Mouse (Mus musculus) heart, embryonic 15.5 days (tissue): ENCODE measurements around the gene Stk16. TPM values are rescaled to one million over a fixed set of nuclear protein-coding genes. Genes with fewer than 3 reads are reported as not detected.
"Not testable (repeated sequence)": the region's sequence is repeated elsewhere in the genome, so short reads cannot be mapped to it uniquely, and the experiment has no call there.

Experiments
- ATAC-seq: fragments of 200-750 bp; cut with Nextera tagmentation; replicated peaks from 2 replicates; pipeline ENCODE4 v1.8.0; 2017; ENCODE audit warnings: low read depth, moderate TSS enrichment; ENCODE audit not compliant: insufficient number of reproducible peaks, insufficient read depth, low FRiP score
- H3K27ac ChIP-seq: fragments of 300-500 bp; sonication (generic); 2 replicates; pipeline ENCODE4 v1.5.1; 2015; ENCODE audit warnings: mild to moderate bottlenecking, inconsistent platforms
- H3K27me3 ChIP-seq: fragments of 300-500 bp; sonication (generic); 2 replicates; pipeline ENCODE4 v1.6.1; 2015; ENCODE audit warnings: inconsistent platforms
- H3K36me3 ChIP-seq: fragments of 300-500 bp; sonication (generic); 2 replicates; pipeline ENCODE4 v1.6.1; 2015; ENCODE audit warnings: mild to moderate bottlenecking, inconsistent platforms
- H3K4me1 ChIP-seq: fragments of 300-500 bp; sonication (generic); replicated peaks from 2 replicates; pipeline ENCODE4 v1.6.1; 2015; ENCODE audit warnings: inconsistent platforms
- H3K4me2 ChIP-seq: fragments of 300-500 bp; sonication (generic); 2 replicates; pipeline ENCODE4 v1.6.1; 2015; ENCODE audit warnings: inconsistent platforms, mild to moderate bottlenecking, moderate library complexity
- H3K4me3 ChIP-seq: fragments of 300-500 bp; sonication (generic); 2 replicates; pipeline ENCODE4 v1.5.1; 2015; ENCODE audit warnings: mild to moderate bottlenecking, inconsistent platforms
- H3K9ac ChIP-seq: fragments of 300-500 bp; sonication (generic); 2 replicates; pipeline ENCODE4 v1.6.1; 2015; ENCODE audit warnings: mild to moderate bottlenecking, inconsistent platforms
- H3K9me3 ChIP-seq: fragments of 300-500 bp; sonication (generic); replicated peaks from 2 replicates; pipeline ENCODE4 v1.6.1; 2016; ENCODE audit warnings: inconsistent platforms
- WGBS: fragments of 180-500 bp; shearing (Covaris S2); methylation state at CpG from one replicate; pipeline ENCODE4 v1.1.7; 2015; ENCODE audit warnings: mixed read lengths; 5-methylcytosine and 5-hydroxymethylcytosine counted together
- polyA plus RNA-seq: library from polyadenylated mRNA; unstranded; fragments of >200 nt; fragmentation: Nextera tagmentation; extraction: Ambion mirVana; gene quantifications from 2 replicates; pipeline ENCODE4 v1.2.1, GENCODE M21; 2015

The Stk16 gene
- polyA plus RNA-seq, 1 experiment from 2014 or later: 73.6 TPM

GRCm38 (mm10) chr1:75226138-75226537 lies 15.5 kb downstream of the Stk16 start:
- no peak overlapping the region for H3K4me2 ChIP-seq
- peaks cover 8% of the 10 kb centered on the region for H3K4me1 ChIP-seq
- no peaks in the 10 kb centered on the region for H3K36me3 ChIP-seq
- 47% methylated on average over 2 of the region's 2 CpGs for WGBS
- H3K9ac ChIP-seq: no peak overlapping the region
- no peak for ATAC-seq
- H3K27me3 ChIP-seq: peaks cover 4% of the 10 kb centered on the region
- no peak overlapping the region for H3K27ac ChIP-seq
- no peaks in the 10 kb centered on the region for H3K9me3 ChIP-seq
- H3K4me3 ChIP-seq: no peak overlapping the region

DNA sequence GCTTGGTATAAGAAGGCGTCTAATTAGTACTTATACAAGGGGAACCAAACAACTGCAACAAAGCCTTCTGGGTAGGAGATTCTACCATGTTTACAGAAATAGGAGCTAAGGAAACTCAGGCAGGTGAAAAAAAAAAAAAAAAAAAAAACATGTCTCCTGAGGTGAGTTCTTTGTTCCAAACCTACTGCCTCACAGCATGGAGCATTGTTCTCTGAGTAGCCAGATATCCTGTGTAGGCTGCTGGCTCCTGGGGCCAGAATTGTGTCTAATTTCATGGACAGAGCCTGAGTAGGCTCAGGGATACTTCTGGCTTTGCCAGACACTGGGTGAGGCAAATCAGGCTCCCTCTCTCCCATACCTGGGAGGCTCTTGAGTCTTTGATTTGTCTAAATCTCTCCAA lies 17.0 kb downstream of the Stk16 start:
- no peak overlapping the region for H3K9ac ChIP-seq
- peaks cover 8% of the 10 kb centered on the region for H3K4me1 ChIP-seq
- H3K4me2 ChIP-seq: no peak overlapping the region
- H3K36me3 ChIP-seq: no peaks in the 10 kb centered on the region
- H3K27ac ChIP-seq: no peak overlapping the region
- H3K9me3 ChIP-seq: no peaks in the 10 kb centered on the region
- ATAC-seq: no peak
- no peak overlapping the region for H3K4me3 ChIP-seq
- 72% methylated on average over 1 of the region's 1 CpGs for WGBS
- H3K27me3 ChIP-seq: no peaks in the 10 kb centered on the region

DNA sequence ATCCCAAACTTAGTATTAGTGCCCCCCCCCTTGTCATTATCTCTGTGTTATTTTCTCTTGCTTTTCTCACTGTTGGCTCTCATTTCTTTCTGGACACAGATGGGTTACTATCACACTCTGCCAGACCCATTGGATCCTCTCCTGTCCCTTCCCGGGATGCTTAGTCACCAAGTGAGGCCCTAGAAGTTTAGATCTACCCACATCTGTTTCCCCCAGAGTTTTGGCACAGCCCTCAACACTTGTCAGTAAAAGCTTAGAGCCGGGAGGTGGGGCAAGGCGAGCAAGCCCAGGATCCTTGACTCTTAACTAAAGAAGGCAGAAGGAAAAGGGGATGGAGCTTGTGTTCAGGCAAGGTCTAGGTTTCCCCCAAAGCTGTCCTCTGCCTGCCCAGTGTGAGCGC lies 18.5 kb downstream of the Stk16 start:
- H3K27ac ChIP-seq: no peak overlapping the region
- H3K9me3 ChIP-seq: no peaks in the 10 kb centered on the region
- no peaks in the 10 kb centered on the region for H3K36me3 ChIP-seq
- 58% methylated on average over 4 of the region's 4 CpGs for WGBS
- no peak overlapping the region for H3K4me3 ChIP-seq
- H3K4me1 ChIP-seq: peaks cover 8% of the 10 kb centered on the region
- ATAC-seq: no peak
- H3K27me3 ChIP-seq: no peaks in the 10 kb centered on the region
- no peak overlapping the region for H3K9ac ChIP-seq
- H3K4me2 ChIP-seq: no peak overlapping the region

- H3K4me1 ChIP-seq: peaks cover 18% of the 10 kb centered on the region
- H3K27ac ChIP-seq: no peak overlapping the region
- H3K27me3 ChIP-seq: no peaks in the 10 kb centered on the region
- no peak for ATAC-seq
- H3K4me2 ChIP-seq: no peak overlapping the region
- H3K4me3 ChIP-seq: no peak overlapping the region
- 75% methylated on average over 7 of the region's 7 CpGs for WGBS
- no peak overlapping the region for H3K9ac ChIP-seq
- H3K36me3 ChIP-seq: no peaks in the 10 kb centered on the region
- H3K9me3 ChIP-seq: no peaks in the 10 kb centered on the region
These were observed 19.8 kb downstream of the Stk16 start for GRCm38 (mm10) chr1:75230335-75230994.

DNA sequence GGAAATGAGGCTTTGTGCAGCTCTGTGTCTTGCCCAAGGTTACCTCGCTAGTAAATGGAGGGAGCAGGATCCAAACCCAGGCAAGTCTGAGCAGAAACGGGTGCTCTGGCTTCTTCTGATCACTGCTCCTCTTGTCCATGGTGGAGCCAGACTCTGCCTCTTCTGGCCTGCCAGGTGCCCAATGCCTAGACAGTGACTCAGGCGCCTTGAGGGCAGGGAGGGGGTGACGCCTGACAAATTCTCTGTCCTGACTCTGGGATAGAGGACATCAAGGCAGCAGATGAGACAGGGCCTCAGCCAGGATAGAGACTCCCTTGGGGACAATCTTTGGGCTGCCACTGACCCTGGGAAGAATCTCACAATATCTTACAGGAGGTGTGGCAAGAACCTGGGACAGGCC lies 20.6 kb downstream of the Stk16 start:
- 67% methylated on average over 4 of the region's 4 CpGs for WGBS
- Histone ChIP-seq H3K9me3 (no peaks in the 10 kb centered on the region), H3K27ac (no peak overlapping the region), H3K27me3 (no peaks in the 10 kb centered on the region), H3K9ac (no peak overlapping the region), H3K4me1 (peaks cover 18% of the 10 kb centered on the region), H3K36me3 (no peaks in the 10 kb centered on the region), H3K4me2 (no peak overlapping the region), H3K4me3 (no peak overlapping the region)
- no peak for ATAC-seq

GRCm38 (mm10) chr1:75231664-75232152 lies 21.1 kb downstream of the Stk16 start, which contains the start of gene A630095N17Rik:
TSS of gene A630095N17Rik (minus strand) at chr1:75232102.
- Histone ChIP-seq H3K27ac (no peak within 1 kb of the TSS), H3K9ac (no peak within 1 kb of the TSS), H3K4me2 (no peak within 1 kb of the TSS), H3K4me1 (peaks cover 18% of the 10 kb centered on the region), H3K36me3 (no peaks in the 10 kb centered on the region), H3K9me3 (no peaks in the 10 kb centered on the region), H3K27me3 (no peaks in the 10 kb centered on the region), H3K4me3 (no peak within 1 kb of the TSS)
- ATAC-seq: no peak
- 68% methylated on average over 5 of the region's 5 CpGs for WGBS

- not testable (repeated sequence) for H3K9me3 ChIP-seq, H3K27me3 ChIP-seq, H3K4me2 ChIP-seq, H3K27ac ChIP-seq, H3K4me3 ChIP-seq, ATAC-seq, H3K9ac ChIP-seq, H3K36me3 ChIP-seq
- 61% methylated on average over 4 of the region's 4 CpGs for WGBS
- H3K4me1 ChIP-seq: peaks cover 22% of the 10 kb centered on the region
These were observed 21.9 kb downstream of the Stk16 start for GRCm38 (mm10) chr1:75232489-75232888.

- H3K27me3 ChIP-seq: no peaks in the 10 kb centered on the region
- H3K4me3 ChIP-seq: no peak overlapping the region
- peaks cover 3% of the 10 kb centered on the region; the same call in 1 of the 2 replicates for H3K36me3 ChIP-seq
- peak overlapping the region; percentile 28 for H3K4me2 ChIP-seq
- 0 out of 2 replicates have a peak overlapping the region, but pooled peaks have one; percentile 5 for H3K27ac ChIP-seq
- no peaks in the 10 kb centered on the region for H3K9me3 ChIP-seq
- no peak; the same call in 1 of the 2 replicates for ATAC-seq
- peaks cover 32% of the 10 kb centered on the region for H3K4me1 ChIP-seq
- WGBS: 1% methylated on average over 8 of the region's 8 CpGs
- H3K9ac ChIP-seq: no peak overlapping the region
These were observed 24.0 kb downstream of the Stk16 start for GRCm38 (mm10) chr1:75234606-75235005.

DNA sequence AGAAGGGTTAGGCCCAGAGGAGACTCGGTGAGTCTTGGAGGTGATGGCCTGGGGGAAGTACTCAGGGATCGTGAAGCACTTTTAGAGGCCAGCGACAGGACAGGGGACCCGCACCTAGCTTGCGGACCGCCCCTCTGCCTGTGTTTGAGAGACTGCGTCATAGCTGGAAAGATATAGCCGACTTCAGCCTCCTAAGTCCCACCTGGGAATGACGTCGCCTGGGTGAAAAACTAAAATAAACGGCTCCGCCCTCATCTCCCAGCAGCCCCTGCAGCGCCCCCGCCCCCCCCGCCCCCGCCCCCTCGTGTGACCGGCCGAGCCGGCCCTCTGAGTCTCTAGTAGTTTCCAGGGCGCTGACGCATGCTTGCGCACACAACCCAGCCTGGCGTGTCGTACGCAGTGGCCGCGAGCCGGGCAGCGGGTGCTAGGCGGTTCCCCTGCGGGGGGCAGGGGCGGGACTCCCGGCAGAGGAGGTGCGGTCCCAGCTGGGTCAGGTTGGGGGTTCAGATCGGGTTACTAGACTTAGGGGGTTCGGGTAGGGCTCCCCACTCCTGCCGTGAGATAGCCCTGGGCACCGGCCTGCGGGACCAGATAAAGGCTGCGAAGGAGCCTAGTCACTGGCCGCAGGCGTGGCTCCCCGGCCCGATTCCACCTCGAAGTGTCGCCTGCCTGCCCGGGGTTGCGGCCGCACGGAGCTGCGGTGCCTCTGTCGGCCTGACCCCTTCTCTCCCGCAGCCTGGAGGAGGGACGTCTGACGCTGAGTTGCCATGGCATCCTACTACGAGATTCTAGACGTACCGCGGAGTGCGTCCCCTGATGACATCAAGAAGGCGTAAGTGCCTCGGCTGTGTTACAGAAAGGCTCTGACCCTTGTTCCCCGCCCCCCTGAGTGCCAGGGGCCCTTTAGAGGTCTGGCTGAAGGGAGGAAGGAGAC lies 25.7 kb downstream of the Stk16 start, which contains the start of gene Dnajb2:
Gene Dnajb2 (plus strand): TSS at position 290 of the 934 bp plus-strand sequence.
- H3K4me3 ChIP-seq: peak within 1 kb of the TSS; percentile 89
- H3K4me1 ChIP-seq: peaks cover 32% of the 10 kb centered on the region
- peaks cover 17% of the 10 kb centered on the region for H3K36me3 ChIP-seq
- H3K27ac ChIP-seq: peak within 1 kb of the TSS; percentile 95
- H3K9ac ChIP-seq: peak within 1 kb of the TSS; percentile 94
- WGBS: under 1% methylated on average over 53 of the region's 64 CpGs
- ATAC-seq: peak; percentile 91
- H3K4me2 ChIP-seq: peak within 1 kb of the TSS; percentile 98
- H3K9me3 ChIP-seq: no peaks in the 10 kb centered on the region
- no peaks in the 10 kb centered on the region for H3K27me3 ChIP-seq

DNA sequence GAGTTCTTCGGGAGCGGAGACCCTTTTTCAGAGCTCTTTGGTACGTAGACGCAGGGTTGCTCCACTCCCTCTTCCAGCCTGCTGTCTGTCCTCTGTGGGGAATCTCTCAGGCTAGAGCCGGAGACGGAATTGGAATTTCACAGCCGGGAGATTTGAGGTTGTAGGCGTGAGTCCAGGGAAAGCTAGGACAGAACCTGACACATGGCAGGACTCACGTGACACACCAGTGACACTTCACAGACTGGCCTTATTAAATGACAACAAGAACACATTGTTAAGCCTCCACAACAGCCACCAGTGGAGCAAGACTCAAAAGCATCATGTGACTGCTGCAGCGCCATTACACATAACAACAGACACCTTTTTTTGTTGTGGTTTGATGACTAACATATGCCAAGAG lies 29.0 kb downstream of the Stk16 start:
- H3K4me2 ChIP-seq: no peak overlapping the region
- H3K4me3 ChIP-seq: no peak overlapping the region
- no peak overlapping the region for H3K9ac ChIP-seq
- WGBS: 67% methylated on average over 10 of the region's 10 CpGs
- peak overlapping the region; percentile 56 for H3K27ac ChIP-seq
- no peaks in the 10 kb centered on the region for H3K9me3 ChIP-seq
- H3K4me1 ChIP-seq: peaks cover 30% of the 10 kb centered on the region
- peaks cover 26% of the 10 kb centered on the region for H3K36me3 ChIP-seq
- H3K27me3 ChIP-seq: no peaks in the 10 kb centered on the region
- no peak for ATAC-seq

GRCm38 (mm10) chr1:75243411-75243810 lies 32.8 kb downstream of the Stk16 start:
- Histone ChIP-seq H3K27me3 (no peaks in the 10 kb centered on the region), H3K36me3 (peaks cover 26% of the 10 kb centered on the region), H3K9ac (no peak overlapping the region), H3K9me3 (no peaks in the 10 kb centered on the region), H3K4me2 (no peak overlapping the region), H3K4me3 (no peak overlapping the region), H3K27ac (no peak overlapping the region), H3K4me1 (peaks cover 28% of the 10 kb centered on the region)
- 87% methylated on average over 14 of the region's 14 CpGs for WGBS
- no peak for ATAC-seq
